Mouse (Mus musculus) MEL (cell line): ENCODE measurements around the gene Ndufv2. TPM values are rescaled to one million over a fixed set of nuclear protein-coding genes. Genes with fewer than 3 reads are reported as not detected.
A peak's percentile ranks its signal among the peaks of the same experiment; 100 is the strongest.

Source experiments
- DNase-seq: peaks from one replicate; pipeline ENCODE4 v3.0.0; 2011; ENCODE audit warnings: low read depth, low spot score
- H3K27ac ChIP-seq: 2 replicates; pipeline ENCODE4 v1.5.1; 2012; ENCODE audit warnings: low read depth, mild to moderate bottlenecking, control low read depth, low read length, moderate library complexity; ENCODE audit not compliant: control insufficient read depth
- H3K27me3 ChIP-seq, 2 experiments: fragments of 150-350 bp in 1 of 2; sonication (generic) in 1 of 2; 2 replicates each; pipeline ENCODE4 v1.6.1; 2012; ENCODE audit warnings: low read length in 2 of 2, mild to moderate bottlenecking in 2 of 2, improper control_type of control experiment in 1 of 2, moderate library complexity in 1 of 2; ENCODE audit not compliant: insufficient read depth in 2 of 2, control insufficient read depth in 1 of 2
- H3K36me3 ChIP-seq, 2 experiments: 2 replicates each; pipeline ENCODE4 v1.6.1; 2012 to 2014; ENCODE audit warnings: low read length in 2 of 2, improper control_type of control experiment in 1 of 2, inconsistent platforms in 1 of 2, mild to moderate bottlenecking in 1 of 2; ENCODE audit not compliant: insufficient read depth in 2 of 2, control insufficient read depth in 1 of 2
- H3K4me1 ChIP-seq, 2 experiments: fragments of 150-350 bp in 1 of 2; sonication (generic) in 1 of 2; 2 replicates each; pipeline ENCODE4 v1.6.1; 2012; ENCODE audit warnings: low read length in 2 of 2, improper control_type of control experiment in 1 of 2, mild to moderate bottlenecking in 1 of 2; ENCODE audit not compliant: insufficient read depth in 2 of 2, control insufficient read depth in 1 of 2
- H3K4me3 ChIP-seq, 2 experiments: fragments of 150-350 bp in 1 of 2; sonication (generic) in 1 of 2; 2 replicates each; pipeline ENCODE4 v1.5.1; 2012; ENCODE audit warnings: low read depth in 2 of 2, low read length in 2 of 2, mild to moderate bottlenecking in 2 of 2, moderate library complexity in 2 of 2, control low read depth in 1 of 2, improper control_type of control experiment in 1 of 2; ENCODE audit not compliant: control insufficient read depth in 1 of 2, insufficient read depth in 1 of 2
- H3K79me2 ChIP-seq: 2 replicates; pipeline ENCODE4 v1.6.1; 2012; ENCODE audit warnings: mild to moderate bottlenecking, low read length, moderate library complexity; ENCODE audit not compliant: control insufficient read depth, poor library complexity, insufficient read depth
- H3K9ac ChIP-seq: 2 replicates; pipeline ENCODE4 v1.6.1; 2012; ENCODE audit warnings: low read depth, mild to moderate bottlenecking, control low read depth, low read length, moderate library complexity; ENCODE audit not compliant: control insufficient read depth, poor library complexity, severe bottlenecking
- H3K9me3 ChIP-seq: fragments of 150-350 bp; sonication (generic); replicated peaks from 2 replicates; pipeline ENCODE4 v1.6.1; 2012; ENCODE audit warnings: mild to moderate bottlenecking, low read length, improper control_type of control experiment, moderate library complexity; ENCODE audit not compliant: insufficient read depth
- CHD2 ChIP-seq: IDR thresholded peaks from 2 replicates; pipeline ENCODE4 v1.6.1; 2011; ENCODE audit warnings: low read length, improper control_type of control experiment
- CTCF ChIP-seq, 3 experiments: IDR thresholded peaks in 2 of 3; conservative IDR thresholded peaks in 1 of 3; 2 replicates each; pipeline ENCODE4 v1.5.1; 2011 to 2012; ENCODE audit warnings: low read length in 3 of 3, low read depth in 2 of 3, mild to moderate bottlenecking in 2 of 3, improper control_type of control experiment in 1 of 3, inconsistent platforms in 1 of 3, mixed read lengths in 1 of 3, moderate library complexity in 1 of 3; ENCODE audit not compliant: control insufficient read depth in 1 of 3, insufficient read depth in 1 of 3, poor library complexity in 1 of 3, severe bottlenecking in 1 of 3
- E2F4 ChIP-seq: IDR thresholded peaks from 2 replicates; pipeline ENCODE4 v1.6.1; 2011; ENCODE audit warnings: low read depth, low read length, improper control_type of control experiment, borderline replicate concordance
- GATA1 ChIP-seq: IDR thresholded peaks from 2 replicates; pipeline ENCODE4 v1.6.1; 2011; ENCODE audit warnings: low read depth, low read length, improper control_type of control experiment
- HCFC1 ChIP-seq: IDR thresholded peaks from 2 replicates; pipeline ENCODE4 v1.6.1; 2012; ENCODE audit warnings: low read depth, mild to moderate bottlenecking, inconsistent platforms, low read length, improper control_type of control experiment, moderate library complexity
- POLR2AphosphoS2 ChIP-seq: IDR thresholded peaks from 2 replicates; pipeline ENCODE4 v1.6.1; 2011; ENCODE audit warnings: low read length, improper control_type of control experiment
- POLR2AphosphoS5 ChIP-seq: IDR thresholded peaks from 2 replicates; pipeline ENCODE4 v1.6.1; 2012; ENCODE audit warnings: low read depth, borderline replicate concordance, mild to moderate bottlenecking, inconsistent platforms, low read length, moderate library complexity, mixed read lengths
- RAD21 ChIP-seq: IDR thresholded peaks from 2 replicates; pipeline ENCODE4 v1.6.1; 2011; ENCODE audit warnings: mild to moderate bottlenecking, low read depth, low read length, improper control_type of control experiment
- RCOR1 ChIP-seq: IDR thresholded peaks from 2 replicates; pipeline ENCODE4 v1.6.1; 2012; ENCODE audit warnings: low read depth, mild to moderate bottlenecking, inconsistent platforms, low read length, improper control_type of control experiment
- SIN3A ChIP-seq: IDR thresholded peaks from 2 replicates; pipeline ENCODE4 v1.6.1; 2012; ENCODE audit warnings: low read length, improper control_type of control experiment, inconsistent platforms
- SMC3 ChIP-seq: IDR thresholded peaks from 2 replicates; pipeline ENCODE4 v1.6.1; 2011; ENCODE audit warnings: low read depth, low read length, improper control_type of control experiment
- TBP ChIP-seq: IDR thresholded peaks from 2 replicates; pipeline ENCODE4 v1.8.0; 2011; ENCODE audit warnings: low read depth, low read length, improper control_type of control experiment
- UBTF ChIP-seq: IDR thresholded peaks from 2 replicates; pipeline ENCODE4 v1.6.1; 2012; ENCODE audit warnings: low read depth, mild to moderate bottlenecking, inconsistent platforms, low read length, improper control_type of control experiment, moderate library complexity, borderline replicate concordance; ENCODE audit not compliant: insufficient read depth
- ZC3H11A ChIP-seq: IDR thresholded peaks from 2 replicates; pipeline ENCODE4 v1.6.1; 2012; ENCODE audit warnings: low read depth, mild to moderate bottlenecking, inconsistent platforms, low read length, improper control_type of control experiment
- ZMIZ1 ChIP-seq: IDR thresholded peaks from 2 replicates; pipeline ENCODE4 v1.6.1; 2012; ENCODE audit warnings: low read depth, mild to moderate bottlenecking, inconsistent platforms, low read length, improper control_type of control experiment, moderate library complexity
- ZNF384 ChIP-seq: IDR thresholded peaks from 2 replicates; pipeline ENCODE4 v1.6.1; 2012; ENCODE audit warnings: low read depth, mild to moderate bottlenecking, inconsistent platforms, low read length, improper control_type of control experiment
- polyA plus RNA-seq, 2 experiments: library from polyadenylated mRNA; stranded (reverse) in 1 of 2; unstranded in 1 of 2; fragments of >175 nt in 1 of 2; fragments of >200 nt in 1 of 2; gene quantifications; 2 replicates each; pipeline versions ENCODE4 v1.2.1 to v1.2.4; 2012; ENCODE audit warnings: low replicate concordance in 2 of 2, low read depth in 1 of 2; ENCODE audit not compliant: insufficient read length in 2 of 2, insufficient read depth in 1 of 2, missing spikeins in 1 of 2
- total RNA-seq: library from RNA; depleted of rRNA; stranded (reverse); fragments of 300-350 nt; gene quantifications from 2 replicates; pipeline ENCODE4 v1.2.3, GENCODE M21; 2012

The Ndufv2 gene
- total and polyA plus RNA-seq, 3 experiments = 169 to 178 TPM; not detected in 1

DNA sequence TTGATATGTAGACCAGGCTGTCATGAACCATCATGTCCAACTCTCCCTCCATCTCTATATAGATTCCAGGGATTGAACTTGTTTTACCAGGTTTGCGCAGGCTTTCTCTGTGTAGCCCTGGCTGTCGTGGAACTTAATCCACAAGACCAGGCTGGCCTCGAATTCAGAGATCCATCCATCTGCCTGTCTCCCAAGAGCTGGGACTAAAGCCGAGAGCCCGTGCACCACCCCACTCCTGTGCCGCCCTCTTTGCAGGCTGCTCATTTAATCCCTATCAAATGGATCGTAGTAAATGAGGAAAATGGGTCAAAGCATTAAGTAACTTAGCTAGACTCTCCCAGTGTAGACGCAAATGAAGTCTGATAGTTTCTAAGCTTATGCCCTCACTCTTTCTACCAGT lies 6.1 kb upstream of the Ndufv2 start:
- Histone ChIP-seq H3K79me2 (peaks cover 10% of the 10 kb centered on the region), H3K36me3 (peaks cover 0 to 8% of the 10 kb centered on the region in 2 experiments; a peak in 2 of 4 replicates), H3K4me3 (no peak overlapping the region), H3K27ac (no peak overlapping the region), H3K27me3 (no peaks in the 10 kb centered on the region), H3K9ac (no peak overlapping the region), H3K4me1 (peaks cover 0 to 12% of the 10 kb centered on the region in 2 experiments; a peak in 3 of 4 replicates), H3K9me3 (no peaks in the 10 kb centered on the region)
- TF ChIP-seq RCOR1 (no peak), E2F4 (no peak)
- DNase-seq = no peak

GRCm38 (mm10) chr17:66106601-66107267 lies 5.4 kb upstream of the Ndufv2 start:
- H3K27ac ChIP-seq = no peak overlapping the region
- DNase-seq = peak; percentile 82
- peaks cover 4% of the 10 kb centered on the region for H3K79me2 ChIP-seq
- H3K27me3 ChIP-seq = no peaks in the 10 kb centered on the region
- peaks cover 0 to 10% of the 10 kb centered on the region in 2 experiments; a peak in 3 of 4 replicates for H3K4me1 ChIP-seq
- H3K36me3 ChIP-seq = peaks cover 0 to 3% of the 10 kb centered on the region in 2 experiments; a peak in 2 of 4 replicates
- TF ChIP-seq ZC3H11A (peak; percentile 88), RAD21 (peak; percentile 87), HCFC1 (peak; percentile 47; the same call in 1 of the 2 replicates), GATA1 (peak; percentile 62), POLR2AphosphoS5 (no peak), SMC3 (peak; percentile 95), ZMIZ1 (no peak), UBTF (no peak), TBP (peak; percentile 38; the same call in 1 of the 2 replicates), CTCF (IDR thresholded peaks at IDR 0.05 in 2 of 3, conservative IDR thresholded peaks at IDR 0.05 in 1 of 3; ENCODE audit: control insufficient read depth in 1 of 3, insufficient read depth in 1 of 3, low read depth in 2 of 3, low read length in 3 of 3, poor library complexity in 1 of 3, severe bottlenecking in 1 of 3) (peak; percentile 84 to 96 (median 94))
- TF ChIP-seq, all 39 proteins: peak for 7
- Histone ChIP-seq H3K9ac (no peak overlapping the region), H3K4me3 (0 out of 4 replicates have a peak overlapping the region, but pooled peaks of 1 of the 2 experiments have one; percentile 41), H3K9me3 (no peaks in the 10 kb centered on the region)

GRCm38 (mm10) chr17:66104076-66104475 lies 2.7 kb upstream of the Ndufv2 start:
- no peak overlapping the region for H3K27ac ChIP-seq
- peaks cover 2 to 7% of the 10 kb centered on the region in 2 experiments; a peak in 3 of 4 replicates for H3K4me1 ChIP-seq
- H3K79me2 ChIP-seq = peaks cover 20% of the 10 kb centered on the region
- H3K27me3 ChIP-seq = no peaks in the 10 kb centered on the region; a peak in 1 of 4 replicates
- TF ChIP-seq ZMIZ1 = no peak
- no peak for TF ChIP-seq ZNF384
- no peak for TF ChIP-seq CHD2
- no peak for TF ChIP-seq SIN3A
- no peak for TF ChIP-seq ZC3H11A
- no peak for TF ChIP-seq GATA1
- TF ChIP-seq POLR2AphosphoS2 = no peak
- no peak for TF ChIP-seq HCFC1
- H3K36me3 ChIP-seq = peaks cover 0 to 14% of the 10 kb centered on the region in 2 experiments; a peak in 2 of 4 replicates
- H3K4me3 ChIP-seq = no peak overlapping the region
- H3K9ac ChIP-seq = no peak overlapping the region
- no peaks in the 10 kb centered on the region for H3K9me3 ChIP-seq
- DNase-seq = no peak
